Mouse (Mus musculus) cerebellum, adult 11-12 months (tissue): Measurements from ENCODE around the gene Nkain4.

Experiments used
- DNase-seq: peaks from one replicate; pipeline ENCODE4 v3.0.0; 2022

Nkain4 gene

DNA sequence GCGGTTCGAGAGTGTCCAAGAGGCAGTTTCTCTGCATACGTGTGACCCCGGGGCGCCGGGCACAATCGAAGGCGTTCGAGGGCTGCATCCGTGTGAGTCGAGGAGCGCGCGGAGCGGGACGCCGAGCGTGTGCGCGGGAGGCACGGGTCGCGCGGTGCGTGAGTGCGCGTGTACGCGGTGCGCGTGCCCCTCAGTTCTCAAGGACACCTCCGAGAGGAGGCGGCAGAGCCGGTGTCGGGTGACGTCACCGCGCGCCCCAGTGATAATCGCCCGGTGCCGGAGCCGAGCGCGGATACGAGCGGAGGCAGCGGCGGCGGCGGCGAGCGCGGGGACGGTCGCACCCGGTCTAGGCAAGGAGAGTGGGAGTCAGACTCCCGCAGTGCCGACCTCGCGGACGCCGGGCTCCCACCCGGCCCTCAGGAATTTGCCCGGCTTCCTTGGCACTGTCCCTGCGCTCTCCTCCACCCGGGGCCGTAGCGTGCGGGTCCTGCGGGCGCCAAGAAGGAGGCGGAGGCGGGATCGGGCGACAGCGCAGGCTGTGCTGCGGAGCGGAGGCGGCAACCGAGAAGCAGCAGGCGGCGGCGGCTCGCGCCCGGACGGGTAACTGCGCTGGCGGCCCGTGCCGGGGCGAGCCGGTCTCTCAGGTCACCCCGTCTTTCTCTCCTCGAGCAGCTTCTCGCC, 61.5 kb downstream of the Nkain4 start:
- DNase-seq: peak; percentile 97

DNA sequence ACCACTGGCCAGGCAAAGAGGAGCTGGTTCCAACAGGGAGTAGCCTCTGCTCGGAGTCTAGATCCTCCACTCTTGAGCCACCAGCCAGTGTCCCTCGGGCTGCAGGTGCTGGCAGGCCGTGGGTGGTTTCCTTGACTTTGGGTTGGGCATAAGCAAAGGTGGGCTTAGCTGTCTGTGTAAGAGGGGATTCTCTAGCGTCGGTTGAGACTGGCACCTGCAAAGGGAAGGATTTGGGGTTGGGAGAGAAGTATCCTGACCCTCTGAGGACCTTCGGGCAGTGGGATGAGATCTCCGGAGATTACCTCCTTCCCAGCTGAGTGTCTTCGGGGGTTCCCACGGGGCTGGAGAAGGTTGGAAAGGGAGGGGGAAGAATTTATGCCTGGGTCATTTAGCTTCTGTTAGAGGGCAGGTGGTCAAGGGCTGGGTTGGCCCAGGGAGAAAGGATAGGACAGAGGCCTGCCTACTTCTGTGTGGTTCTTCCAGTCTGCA, 62.6 kb downstream of the Nkain4 start:
- no peak for DNase-seq

DNA sequence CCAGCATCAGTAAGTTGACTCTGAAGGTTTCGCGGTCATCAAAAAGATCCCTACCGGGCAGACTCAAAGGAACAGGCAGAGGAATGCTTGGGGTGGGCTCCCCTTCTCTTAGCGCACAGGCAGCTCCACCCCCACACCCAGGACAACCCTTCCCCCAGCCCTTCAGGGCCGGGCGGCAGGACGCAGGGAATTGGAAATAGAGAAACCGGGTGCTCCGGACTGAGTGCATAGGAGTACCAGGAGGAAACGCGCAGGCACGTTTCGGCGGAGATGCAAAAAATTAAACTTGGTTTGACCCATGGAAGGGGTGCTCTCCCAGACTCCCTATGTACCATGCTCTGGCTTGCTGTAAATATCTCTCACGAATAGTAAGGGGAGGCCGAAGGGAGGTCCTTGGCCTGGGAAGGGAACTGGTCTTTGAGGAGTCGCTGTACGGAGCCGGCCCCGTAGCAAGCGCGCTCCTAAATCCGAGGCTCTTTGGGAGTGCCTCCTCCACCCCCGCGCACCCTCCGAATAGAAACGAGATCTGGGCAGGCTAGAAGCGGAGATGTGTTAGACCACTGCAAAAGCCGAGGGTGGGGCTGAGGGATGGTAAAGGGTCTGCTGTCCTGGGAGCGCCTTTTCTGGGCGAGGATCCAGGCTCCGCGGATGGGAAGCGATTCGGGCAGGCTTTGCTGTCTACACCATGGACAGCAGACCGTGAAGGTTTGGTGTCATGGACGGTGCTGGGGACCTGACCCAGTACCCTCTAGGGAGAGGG, 63.2 kb downstream of the Nkain4 start:
- DNase-seq: peak; percentile 77

DNA sequence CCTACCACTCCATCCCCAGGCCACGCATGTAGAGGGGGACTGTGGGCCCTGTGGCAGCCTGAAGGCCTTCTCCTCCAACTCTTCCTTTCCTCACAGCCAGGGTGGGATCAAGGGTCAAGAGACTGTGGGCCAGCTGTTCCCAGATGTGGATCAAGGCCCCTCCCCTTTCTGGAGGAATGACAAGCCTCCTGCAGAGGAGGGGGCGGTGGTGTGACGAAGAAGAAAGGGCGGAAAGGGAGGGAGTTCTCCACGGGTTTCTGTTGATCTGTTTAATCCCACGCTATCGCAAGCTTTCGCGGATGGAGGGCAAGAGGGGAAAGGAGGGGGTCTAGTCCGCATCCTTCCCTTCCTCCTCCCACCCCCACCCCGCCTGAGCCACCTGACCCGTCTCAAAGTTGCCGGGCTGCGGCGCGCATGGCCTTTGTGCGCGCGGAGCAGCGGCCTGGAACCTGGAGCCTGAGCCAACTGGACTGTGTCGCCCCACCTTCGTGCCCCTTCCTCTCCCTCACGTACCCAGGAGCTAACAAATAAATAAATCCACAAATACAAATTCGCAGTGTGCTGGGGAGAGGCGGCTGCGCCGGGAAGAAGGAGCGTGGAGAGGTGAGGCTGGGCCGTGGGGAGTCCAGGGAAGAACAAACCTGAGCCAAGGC, 64.0 kb downstream of the Nkain4 start:
- peak; percentile 69 for DNase-seq

DNA sequence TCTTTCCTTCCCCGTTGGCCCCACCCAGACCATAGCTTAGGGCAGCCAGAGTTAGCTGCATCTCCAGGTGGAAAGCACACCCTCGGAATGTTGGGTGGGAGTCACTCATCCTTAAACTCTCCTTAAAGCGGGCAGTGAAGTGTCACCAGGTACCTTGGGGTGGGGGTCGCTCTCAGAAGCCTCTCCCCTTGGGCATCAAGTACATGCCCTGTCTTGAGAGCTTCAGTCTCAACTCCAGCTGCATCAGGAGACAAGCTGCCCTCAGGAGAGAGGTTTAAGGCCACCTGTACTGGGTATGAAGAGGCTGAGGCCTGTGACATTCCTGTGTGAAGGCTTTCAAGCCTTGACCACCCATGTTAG, 64.6 kb downstream of the Nkain4 start:
- peak; percentile 56 for DNase-seq

DNA sequence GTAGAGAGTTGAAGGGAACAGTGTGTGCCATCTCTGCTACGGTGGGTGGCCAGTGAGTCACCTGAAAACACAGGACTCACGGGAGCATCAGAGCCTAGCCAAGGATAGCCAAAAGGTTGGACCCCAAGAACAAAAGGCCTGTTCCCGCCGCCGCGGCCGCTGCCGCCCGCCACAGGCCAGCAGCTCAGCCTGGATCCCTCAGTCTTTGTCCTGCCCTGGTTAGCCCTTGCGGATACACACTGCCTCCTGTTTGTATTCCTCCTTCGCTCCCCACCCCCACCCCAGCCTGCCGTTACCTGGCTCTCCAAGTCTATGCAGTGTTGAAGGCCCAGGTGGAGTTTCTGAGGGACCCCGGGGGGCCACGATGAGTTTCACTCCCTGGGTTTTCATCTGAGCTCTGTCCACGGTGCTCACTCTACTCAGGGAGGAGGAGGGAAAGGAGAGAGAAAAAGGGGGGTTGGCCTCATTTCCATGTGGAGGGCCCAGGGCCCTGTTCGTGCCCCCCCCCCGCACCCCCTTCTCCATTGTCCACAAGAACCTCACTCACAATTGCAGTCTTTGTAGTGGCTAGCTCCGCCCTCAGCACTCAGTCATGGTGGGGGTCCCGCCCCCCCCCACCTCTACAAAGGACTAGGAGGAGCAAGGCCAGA, 65.1 kb downstream of the Nkain4 start:
- DNase-seq: peak; percentile 47

DNA sequence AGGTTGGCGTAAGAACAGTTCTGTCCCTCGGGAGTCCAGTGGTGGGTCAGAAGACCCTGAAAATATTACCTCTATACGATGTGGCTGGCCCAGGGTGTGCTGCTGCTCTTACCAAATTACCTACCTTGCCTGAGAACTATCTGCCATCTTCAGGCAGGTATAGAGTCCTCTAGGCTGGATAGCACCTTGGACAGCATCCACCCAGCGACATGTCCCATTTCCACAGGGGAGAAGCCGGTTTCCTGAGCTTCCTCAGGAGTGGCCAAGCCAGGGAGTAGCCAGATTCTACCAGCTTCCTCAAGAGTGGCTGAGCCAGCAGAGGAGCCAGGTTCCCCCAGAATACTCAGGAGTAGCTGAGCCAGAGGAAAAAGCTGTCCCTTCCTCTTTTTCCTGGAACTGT, 69.2 kb downstream of the Nkain4 start:
- peak; percentile 17 for DNase-seq
